Mouse (Mus musculus): Measurements from ENCODE around the gene Gng8.

Gene Gng8

DNA sequence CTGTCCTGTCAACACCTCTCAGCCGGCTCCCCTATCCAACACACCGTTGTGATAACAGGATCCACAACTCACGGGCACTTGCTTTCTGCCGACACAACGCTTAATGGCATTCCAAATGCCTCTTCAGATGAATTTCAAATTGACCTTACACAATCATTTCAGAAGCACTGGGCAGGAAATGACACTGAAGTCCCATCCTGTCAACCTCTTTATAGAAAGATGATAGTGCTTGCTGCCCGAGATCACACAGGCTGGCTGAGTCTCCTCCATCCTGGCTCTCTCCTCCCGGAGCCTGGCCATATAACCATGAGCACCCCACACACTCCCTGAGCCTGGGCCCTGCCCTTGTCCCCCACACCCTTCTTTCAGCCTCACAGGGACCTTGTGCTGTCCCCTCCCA, 16.3 kb downstream of the Gng8 start:
- no peak for DNase-seq (ENCODE audit: low spot score in 2 of 2)

DNA sequence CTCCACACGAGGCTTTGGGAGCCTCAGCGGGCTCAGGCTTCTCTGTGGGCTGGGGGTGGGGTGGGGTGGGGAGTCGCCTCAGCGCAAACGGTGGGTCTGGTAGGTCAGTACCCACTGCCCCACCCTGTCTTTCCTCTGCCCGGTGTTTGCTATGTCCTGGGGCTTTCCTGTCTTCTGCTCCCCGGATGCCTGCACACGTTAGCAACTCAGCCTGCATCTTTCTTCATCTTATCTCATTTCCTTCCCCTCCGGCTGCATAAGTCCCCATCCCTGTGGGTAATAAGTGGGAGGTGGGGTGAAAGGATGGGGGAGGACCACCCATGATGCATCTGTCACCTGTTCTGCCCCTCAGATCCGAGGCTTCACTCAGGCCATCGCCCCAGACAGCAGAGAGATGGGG, 16.8 kb downstream of the Gng8 start:
- no peak for DNase-seq (ENCODE audit: low spot score in 2 of 2)

DNA sequence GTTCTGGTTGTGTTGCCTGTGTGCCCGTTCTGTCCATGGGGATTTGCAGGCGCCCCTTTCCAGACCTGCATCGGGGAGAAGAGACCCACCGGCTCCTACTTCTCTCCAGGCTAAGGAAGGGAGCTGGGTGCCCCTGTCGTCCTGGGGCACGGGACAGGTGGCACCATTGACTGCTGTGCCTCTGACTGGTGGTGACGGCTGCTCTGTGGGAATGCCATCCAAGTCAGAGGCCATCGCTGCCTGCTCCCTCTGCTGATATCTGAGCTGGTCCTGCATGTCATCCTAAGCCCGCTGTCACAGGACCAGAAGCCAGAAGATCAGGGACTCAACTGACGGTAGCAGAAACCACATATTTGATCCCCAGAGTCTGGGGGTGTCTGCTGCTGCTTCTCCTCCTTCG, 17.3 kb downstream of the Gng8 start:
- no peak for DNase-seq (ENCODE audit: low spot score in 2 of 2)

DNA sequence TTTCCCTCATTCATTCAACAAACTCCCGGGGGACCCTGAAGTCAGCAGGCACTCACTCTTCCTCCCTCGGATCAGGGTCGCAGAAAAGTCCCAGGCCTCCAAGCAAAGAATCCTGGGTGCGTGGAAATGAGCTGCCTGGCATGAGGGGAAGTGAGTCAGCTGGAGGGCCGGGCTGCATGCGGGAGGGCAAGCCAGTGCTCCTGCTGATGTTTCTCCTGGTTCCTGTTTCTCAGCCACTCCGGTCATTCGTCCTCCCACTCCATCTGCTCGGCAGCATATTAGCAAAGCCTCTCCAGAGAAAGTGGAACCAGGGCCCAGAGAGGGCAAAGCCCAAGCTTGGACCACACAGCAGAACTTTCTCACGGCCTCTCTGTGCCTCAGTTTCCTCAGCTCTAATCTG, 18.3 kb downstream of the Gng8 start:
- DNase-seq (ENCODE audit: low spot score in 2 of 2): no peak

DNA sequence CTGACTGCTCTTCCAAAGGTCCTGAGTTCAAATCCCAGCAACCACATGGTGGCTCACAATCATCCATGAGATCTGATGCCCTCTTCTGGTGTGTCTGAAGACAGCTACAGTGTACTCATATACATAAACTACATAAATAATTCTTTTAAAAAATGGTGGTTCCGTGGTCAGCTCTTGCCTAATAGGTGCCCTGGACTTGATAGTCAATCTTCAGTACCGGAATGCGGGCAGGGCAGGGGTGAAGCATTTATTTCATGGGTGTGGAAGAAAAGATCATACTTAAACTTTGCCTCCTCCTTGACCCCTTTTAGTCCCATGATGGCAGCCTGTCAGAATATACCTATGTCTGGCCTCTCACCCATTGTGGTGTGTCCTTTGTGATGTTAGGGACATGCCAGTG, 20.3 kb downstream of the Gng8 start:
- no peak for DNase-seq (ENCODE audit: low spot score in 2 of 2)

DNA sequence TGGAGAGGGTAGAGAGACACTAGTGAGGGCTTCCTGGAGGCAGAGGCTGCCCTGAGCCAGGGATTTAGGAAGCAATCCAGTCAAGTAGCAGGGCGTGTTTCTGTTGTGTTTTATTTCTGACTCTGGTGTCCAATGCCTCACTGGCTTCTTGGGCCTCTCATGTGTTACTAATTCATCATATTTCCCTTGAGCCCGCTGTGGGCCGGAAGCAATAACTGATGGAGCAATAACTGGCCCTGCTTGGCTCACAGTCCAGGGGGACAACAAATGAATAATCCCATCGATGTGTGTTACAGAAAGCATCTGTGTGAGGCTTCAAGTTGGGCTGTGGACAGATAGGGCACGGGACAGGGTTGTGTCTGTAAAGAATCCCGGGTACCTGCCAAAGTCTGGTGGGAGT, 20.8 kb downstream of the Gng8 start:
- DNase-seq (ENCODE audit: low spot score in 2 of 2): no peak

DNA sequence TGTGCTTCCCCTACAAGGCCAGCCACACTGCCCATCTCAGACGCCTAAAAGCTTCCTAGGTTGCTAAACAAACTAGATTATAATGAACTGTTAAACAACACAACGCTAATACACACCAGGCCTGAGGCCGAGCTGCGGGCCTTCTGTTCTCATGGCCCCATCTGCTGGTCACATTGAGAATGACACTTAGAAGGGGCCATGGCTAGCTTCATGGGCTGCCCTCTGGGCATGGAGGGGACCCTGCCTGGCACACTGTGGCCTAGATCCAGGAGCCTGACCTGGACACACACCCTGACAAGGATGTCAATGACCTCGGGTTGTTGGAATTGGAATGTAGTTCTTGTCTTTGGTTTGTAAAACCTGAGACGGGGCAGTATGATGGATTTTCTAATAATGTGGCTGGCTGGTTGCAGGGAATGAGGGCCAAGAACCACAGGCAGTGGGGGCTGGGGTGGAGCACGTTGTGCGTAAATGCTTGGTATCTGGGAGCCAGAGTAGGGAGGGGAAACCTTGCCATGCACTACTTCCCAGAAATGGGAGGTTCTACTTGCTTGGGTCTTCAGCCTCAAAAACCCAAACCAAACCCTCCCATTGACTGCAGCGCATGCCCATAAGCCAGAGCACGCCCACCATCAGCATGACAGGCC, 22.3 kb downstream of the Gng8 start:
- DNase-seq (ENCODE audit: low spot score in 2 of 2): peak; percentile 46 to 68

DNA sequence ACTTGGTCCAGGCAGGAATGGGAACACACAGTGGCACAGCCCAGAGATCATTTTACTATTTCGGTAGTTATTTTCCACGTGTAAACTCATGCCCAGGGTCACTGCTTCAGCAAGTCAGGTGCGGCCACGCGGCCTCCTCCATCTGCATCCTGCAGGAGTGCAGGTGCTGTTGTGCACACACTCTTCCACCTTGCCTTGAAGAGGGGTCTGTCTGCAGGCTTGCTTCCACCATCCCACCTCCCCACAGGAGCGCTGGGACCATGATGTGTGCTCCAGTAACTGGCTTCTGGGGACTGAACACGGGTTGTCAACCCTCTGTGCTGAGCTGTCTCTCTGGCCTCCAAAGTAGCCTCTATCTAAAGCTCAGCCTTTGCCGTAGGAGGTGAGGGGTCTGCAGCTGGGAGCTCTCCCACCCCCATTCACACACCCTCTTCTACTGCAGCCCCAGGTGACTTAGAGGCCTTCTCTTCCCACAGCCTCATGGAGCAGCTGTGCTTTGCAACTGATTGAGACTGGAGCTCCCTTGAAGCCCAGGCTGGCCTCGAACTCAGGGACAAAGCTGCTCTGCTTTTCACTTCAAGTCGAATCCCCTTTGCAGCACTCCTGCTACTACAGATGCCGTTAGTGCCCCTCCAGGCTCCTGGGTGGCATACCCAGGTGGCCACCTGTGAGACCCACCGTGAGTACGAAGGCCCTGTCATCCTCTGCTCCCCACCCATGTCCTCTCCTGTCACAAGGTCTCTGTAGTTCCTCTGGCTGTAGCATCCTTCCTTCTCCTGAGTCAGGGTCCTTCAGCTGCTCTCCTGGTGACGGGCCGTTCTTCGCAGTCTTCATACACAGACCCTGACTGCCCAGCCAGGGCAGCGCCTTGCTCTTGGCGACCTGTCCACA, 23.1 kb downstream of the Gng8 start:
- DNase-seq (ENCODE audit: low spot score in 2 of 2): no peak

DNA sequence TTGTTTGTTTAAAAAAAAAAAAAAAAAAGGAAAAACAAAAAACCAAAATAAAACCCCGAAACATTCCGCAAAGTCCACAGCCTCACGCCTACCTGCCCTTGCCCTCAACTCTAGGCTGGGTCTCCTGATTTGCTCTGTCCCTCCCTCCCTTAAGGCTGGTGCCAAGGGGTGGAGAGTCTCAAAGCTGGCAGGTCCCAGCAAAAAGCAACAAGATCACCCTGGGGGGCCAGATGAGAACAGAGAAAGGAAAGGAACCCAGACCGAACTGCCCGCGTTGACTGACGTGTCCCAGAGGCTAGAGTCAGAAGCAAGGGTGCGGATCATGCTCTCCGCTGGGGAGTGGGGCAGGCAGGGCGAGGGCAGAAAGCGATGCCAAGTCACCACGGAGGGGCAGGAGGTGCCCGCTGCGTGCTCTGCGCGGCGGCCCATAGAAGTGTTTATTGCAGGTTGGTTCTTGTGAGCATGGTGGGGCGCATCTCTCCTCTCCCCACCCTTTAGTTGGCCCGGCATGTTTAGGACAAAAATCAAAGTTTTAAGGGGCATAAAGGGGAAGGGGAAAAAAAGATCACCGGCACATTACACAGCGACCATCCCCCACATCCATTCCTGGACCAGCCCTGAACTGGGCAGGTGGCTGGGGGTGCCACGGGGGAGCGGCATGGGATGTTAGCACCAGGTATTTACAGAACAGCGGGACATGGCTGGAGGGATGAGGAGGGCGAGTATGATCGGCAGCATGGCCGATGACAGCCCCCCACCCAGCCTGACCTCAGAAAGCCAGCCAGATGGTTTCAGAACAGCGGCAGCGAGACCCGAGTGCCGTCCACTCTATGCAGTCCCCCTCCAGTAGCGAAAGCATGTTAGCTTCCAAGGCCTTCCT, 24.1 kb downstream of the Gng8 start:
- no peak for DNase-seq (ENCODE audit: low spot score in 2 of 2)

DNA sequence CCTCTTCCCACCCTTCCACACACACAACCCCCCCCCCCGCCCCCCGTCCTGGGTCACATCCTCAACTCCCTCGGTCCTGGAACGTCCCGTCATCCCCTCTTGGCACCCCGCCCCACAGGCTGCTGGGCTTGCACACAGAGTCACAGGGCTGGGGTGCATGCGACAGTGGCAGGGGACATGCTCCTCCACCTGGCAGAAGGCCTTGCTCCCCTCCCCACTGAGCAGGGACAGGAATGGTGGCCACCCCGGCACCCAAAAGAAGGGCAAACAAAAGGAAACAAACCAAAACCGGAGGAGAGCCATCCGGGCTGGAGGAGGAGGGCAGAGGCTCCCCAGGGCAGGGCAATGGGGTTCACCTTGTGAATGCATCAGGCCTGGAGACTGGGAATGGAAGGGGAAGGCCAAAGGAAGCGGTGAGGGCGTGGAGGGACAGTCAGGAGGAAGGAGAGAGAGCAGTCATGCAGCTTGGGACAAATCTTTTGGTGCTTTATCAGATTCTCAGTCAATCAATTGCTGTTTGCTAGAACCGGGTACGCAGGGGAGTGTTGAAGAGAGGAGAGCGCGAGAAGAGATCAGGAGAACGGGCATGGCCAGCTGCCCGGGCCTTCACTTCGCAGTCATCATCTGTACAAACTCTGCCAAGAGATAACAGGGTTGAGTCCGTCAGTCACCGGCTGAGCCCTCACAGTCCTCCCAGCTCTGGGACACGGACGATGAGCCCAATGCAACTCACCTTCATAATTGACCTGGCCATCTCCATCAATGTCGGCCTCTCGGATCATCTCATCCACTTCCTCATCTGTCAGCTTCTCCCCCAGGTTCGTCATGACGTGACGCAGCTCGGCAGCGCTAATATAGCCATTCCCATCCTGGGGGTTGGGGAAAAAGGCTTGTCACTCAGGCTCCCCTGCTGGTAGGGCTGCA, 25.0 kb downstream of the Gng8 start:
- no peak for DNase-seq (ENCODE audit: low spot score in 2 of 2)

DNA sequence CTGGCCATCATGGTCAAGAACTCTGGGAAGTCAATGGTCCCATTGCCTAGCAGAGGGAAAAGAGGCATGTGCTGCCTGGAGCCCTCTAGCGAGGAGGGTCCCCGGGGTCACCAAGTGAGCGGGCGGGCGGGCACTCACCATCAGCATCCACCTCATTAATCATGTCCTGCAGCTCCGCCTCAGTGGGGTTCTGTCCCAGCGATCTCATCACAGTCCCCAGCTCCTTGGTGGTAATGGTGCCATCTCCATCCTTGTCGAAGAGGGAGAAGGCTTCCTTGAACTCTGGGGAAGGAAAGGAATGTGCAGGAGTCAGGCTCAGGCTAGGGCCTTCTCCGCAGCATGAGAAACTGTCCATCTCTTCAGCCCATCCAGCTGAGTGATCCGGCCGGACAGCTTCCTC, 25.9 kb downstream of the Gng8 start:
- no peak for DNase-seq (ENCODE audit: low spot score in 2 of 2)

DNA sequence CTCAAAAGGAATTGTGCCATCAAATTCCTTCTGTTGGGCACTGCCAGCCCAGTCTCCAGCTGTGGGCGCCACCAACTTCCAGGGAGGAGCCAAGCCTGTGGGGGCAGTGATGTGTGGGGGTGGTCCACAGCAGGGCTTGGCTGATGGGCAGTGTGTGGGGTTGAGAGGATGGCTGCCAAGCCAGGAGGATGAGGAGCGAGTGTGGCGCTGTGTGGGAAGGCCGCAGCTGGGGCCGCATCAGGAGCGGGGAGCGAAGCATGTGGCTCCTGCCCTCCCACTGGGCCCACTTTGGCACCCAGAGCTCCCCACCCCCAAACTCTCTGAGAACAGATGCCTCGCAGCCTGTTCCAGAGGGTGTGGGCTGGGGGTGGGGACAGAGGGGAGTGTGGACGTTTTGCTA, 26.4 kb downstream of the Gng8 start:
- no peak for DNase-seq (ENCODE audit: low spot score in 2 of 2)

DNA sequence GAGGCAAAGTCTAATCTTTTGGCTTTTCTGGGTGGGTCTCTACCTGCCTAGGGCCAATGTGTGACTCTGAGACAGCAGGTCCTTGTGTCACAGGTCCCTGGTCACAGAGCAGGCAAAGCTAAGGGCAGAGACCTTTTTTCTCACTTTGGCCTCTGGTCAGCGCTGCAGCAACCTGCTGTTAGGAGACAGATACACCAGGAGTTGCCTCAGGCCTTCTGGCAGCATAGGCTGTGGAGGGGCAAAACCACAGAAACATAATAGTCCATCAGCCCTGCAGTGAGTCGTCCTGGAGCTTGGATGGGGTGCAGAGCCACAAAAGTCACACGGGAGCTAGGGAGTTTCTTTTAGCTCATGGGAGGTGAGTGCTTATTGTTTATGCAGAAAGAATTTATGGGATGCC, 27.1 kb downstream of the Gng8 start:
- no peak for DNase-seq (ENCODE audit: low spot score in 2 of 2)

DNA sequence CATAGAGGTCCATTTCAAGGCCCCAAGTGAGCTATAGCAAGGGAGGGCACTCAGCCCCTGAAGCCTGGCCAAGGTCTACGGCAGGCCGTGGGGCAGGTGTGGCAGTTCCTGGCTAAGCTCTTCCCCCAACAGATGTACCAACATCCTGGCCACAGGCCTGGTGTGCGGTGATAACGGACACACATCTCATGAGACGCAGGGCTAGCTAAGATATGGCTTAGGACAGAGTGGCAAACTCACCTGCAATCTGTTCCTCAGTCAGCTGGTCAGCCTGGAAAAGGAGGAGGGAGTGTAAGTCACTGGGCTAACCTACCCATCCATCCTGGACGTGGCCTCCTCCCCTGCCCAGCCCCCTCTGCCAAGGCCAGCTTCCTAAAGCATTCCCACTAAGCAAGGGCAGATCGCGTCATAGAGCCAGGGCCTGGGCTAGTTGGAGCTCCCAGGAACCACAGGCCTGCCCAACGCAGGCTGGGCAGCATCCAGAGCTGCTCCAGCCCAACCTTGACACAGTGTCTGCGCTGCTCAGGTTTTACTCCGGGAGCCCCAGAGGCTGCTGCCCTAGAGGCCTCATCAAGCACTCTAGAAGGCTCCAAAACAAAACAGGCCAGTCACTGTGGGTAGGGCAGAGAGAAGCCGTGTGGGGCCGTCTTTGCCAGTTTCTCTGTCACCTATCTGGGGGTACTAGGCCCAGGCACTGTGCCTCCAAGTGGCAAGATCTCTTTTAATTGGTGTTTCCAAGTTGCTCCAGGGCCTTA, 28.0 kb downstream of the Gng8 start:
- DNase-seq (ENCODE audit: low spot score in 2 of 2): no peak

DNA sequence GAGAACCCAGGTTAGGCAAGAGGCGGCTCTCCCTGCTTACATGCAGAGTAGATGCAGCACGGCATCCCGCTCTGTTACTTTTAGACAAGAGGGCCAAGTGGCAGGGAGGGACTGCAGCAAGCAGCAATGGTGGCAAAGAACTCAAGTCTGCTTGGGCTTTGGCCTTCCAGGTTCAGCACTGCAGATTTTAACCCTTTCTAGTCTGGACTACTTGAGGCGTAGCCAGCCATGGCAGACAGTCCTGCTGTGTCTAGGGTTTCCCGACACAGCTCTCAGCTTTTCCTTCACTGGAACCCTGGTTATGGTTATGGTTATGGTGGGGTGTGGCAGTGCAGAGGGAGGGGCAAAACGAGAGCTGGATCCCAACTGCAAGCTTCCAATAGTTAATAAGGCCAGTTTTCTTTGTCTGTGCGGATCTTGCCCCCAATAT, 28.6 kb downstream of the Gng8 start:
- DNase-seq (ENCODE audit: low spot score in 2 of 2): no peak

DNA sequence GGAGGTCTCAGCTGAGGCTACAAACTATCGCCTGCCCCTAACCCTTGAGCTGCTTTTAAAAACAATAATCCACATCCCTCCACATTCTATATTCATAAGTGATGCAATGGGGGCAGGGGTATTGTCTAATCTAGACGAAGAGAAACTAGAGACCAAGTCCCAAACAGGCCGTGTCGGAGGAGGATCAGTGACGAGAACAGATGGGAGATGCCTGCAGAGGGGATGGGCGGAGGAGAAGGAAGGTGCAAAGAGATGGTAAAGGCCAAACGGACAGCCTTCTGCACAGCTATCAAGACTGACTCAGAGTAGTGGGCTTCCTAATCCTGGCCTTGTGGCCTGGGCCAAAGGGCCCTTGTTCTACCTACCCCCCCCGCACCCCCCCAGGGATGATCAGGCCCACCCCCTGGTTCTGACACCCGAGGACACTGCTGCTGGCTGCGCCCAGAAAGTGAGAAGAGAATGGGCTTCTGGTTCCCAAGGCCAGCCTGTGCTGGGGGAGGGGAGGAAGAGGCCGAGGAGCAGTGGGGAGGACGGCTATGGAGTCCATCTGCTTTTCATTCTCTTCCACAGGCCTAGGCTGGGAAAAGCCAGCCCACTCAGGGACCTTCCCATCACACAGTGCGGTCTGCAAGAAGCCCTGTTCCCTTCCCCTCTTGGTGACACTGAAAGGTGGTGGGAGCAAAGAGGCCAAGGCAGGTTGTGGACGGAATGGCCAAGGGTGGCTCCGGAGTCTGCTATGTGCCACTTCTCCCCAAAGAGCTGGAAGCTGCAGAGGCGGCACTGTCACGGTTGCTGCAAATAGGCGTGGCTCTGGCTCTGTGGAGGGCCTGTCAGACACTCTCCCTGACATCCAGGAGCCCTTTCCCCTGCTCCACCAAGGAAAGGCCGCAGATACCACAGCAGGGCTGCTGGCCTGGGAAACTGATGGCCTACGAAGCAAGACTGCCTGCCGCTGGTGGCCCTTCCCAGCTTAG, 29.5 kb downstream of the Gng8 start:
- no peak for DNase-seq (ENCODE audit: low spot score in 2 of 2)

DNA sequence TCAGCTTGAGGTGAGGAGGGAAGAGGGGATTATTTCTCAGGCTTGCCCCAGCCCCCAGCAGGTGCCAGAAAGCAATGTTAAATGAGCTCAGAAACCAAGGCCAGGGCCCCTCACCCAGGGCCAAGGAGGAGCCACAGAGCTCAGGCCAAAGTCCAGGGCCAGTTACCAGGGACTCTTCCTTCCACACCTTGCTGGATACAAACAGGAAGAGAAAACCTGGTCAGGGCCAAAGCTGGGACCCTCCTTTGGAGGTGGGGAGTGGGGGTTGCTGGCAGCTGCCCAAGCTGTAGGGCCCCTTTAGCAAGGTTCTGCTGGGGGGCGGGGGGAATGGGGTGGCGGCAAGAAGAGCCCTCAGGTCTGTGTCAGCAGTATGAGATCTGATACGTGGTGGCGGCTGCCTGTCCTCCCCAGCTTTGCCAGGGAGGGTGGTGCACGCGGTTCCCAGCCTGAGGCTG, 30.3 kb downstream of the Gng8 start:
- DNase-seq (ENCODE audit: low spot score in 2 of 2): no peak

DNA sequence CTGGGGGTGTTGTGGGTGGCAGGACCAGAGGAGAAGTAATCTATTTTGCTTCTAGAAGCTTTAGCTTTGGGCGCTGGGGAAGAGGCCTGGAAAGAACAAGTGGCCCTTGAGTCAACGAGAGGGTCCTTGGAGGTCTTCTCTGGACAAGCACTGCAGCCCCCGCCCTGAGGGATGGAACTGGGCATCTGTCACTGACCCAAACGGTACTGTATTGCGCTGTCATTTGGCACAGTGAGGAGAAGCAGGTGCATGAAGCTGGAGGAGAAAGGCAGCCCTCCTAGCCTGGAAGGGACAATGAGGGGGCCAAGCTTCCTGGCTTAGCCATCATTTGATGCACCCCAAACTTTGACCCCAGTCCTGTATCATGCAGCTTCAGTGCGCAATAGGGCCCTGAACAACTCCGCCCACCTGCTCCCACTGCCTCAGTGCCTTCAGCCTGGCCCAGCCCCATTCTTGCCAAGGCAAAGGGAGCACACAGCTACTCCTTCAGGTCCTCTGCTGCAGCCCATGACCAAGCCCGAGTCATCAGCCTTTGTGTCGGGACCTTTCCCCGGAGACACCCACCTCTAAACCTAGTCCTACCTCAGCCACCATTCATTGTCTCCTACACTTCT, 30.9 kb downstream of the Gng8 start:
- DNase-seq (ENCODE audit: low spot score in 2 of 2): no peak

Measured in thymus, postnatal 10 days (tissue).